Comparison of ENCODE assay signal across 7 mouse cellular contexts in genomic region chr12:14069049-14069448, GRCm38 (mm10).
A peak's percentile ranks its signal among the peaks of the same experiment; 100 is the strongest.
DNase-seq lines count a peak whose midpoint lies in the region; ATAC-seq and TF ChIP-seq lines count a peak whose summit lies in the region.

No protein-coding gene starts in this region.

- H3K9me3 ChIP-seq in stomach, postnatal 0 days (ENCODE audit: control insufficient read depth, low read length), result no peaks in the 10 kb centered on the region
- H3K9me3 ChIP-seq in liver, postnatal 0 days (ENCODE audit: low read length), result no peaks in the 10 kb centered on the region

- H3K4me2 ChIP-seq in stomach, postnatal 0 days (replicated peaks; ENCODE audit: low read depth), result no peak overlapping the region
- H3K4me2 ChIP-seq in liver, postnatal 0 days (ENCODE audit: low read depth, low read length), result no peak overlapping the region

- no peak overlapping the region for H3K27ac ChIP-seq in stomach, postnatal 0 days (replicated peaks)
- H3K27ac ChIP-seq in liver, postnatal 0 days (ENCODE audit: low read depth), result no peak overlapping the region
- no peak overlapping the region for H3K27ac ChIP-seq in gastrocnemius, adult 2 months

- no peak for TF ChIP-seq CTCF in stomach, postnatal 0 days (IDR thresholded peaks at IDR 0.05; ENCODE audit: low read depth)
- TF ChIP-seq CTCF in liver, postnatal 0 days (IDR thresholded peaks at IDR 0.05; ENCODE audit: low read depth), result no peak
- no peak for TF ChIP-seq CTCF in gastrocnemius, adult 2 months (IDR thresholded peaks at IDR 0.05)

- peak; percentile 95 for ATAC-seq in frontal cortex, adult (ENCODE audit: low TSS enrichment)
- no peak for ATAC-seq in stomach, postnatal 0 days (ENCODE audit: low FRiP score, low TSS enrichment)
- ATAC-seq in liver, postnatal 0 days, result no peak

- no peaks in the 10 kb centered on the region for H3K36me3 ChIP-seq in stomach, postnatal 0 days (ENCODE audit: control insufficient read depth, insufficient read depth, low read length)
- H3K36me3 ChIP-seq in liver, postnatal 0 days (replicated peaks; ENCODE audit: insufficient read depth, low read length), result no peaks in the 10 kb centered on the region

- no peaks in the 10 kb centered on the region for H3K27me3 ChIP-seq in stomach, postnatal 0 days (ENCODE audit: control insufficient read depth, insufficient read depth, low read length)
- H3K27me3 ChIP-seq in liver, postnatal 0 days (ENCODE audit: insufficient read depth, low read length), result no peaks in the 10 kb centered on the region

- TF ChIP-seq EP300 in stomach, postnatal 0 days (optimal IDR thresholded peaks at IDR 0.05), result no peak
- TF ChIP-seq EP300 in liver, postnatal 0 days (IDR thresholded peaks at IDR 0.05; ENCODE audit: low read depth), result no peak

- H3K9ac ChIP-seq in stomach, postnatal 0 days (ENCODE audit: low read length), result no peak overlapping the region
- H3K9ac ChIP-seq in liver, postnatal 0 days (replicated peaks), result no peak overlapping the region

- no peak overlapping the region for H3K4me3 ChIP-seq in stomach, postnatal 0 days (ENCODE audit: low read depth, low read length)
- no peak overlapping the region for H3K4me3 ChIP-seq in liver, postnatal 0 days (ENCODE audit: low read depth, low read length)
- H3K4me3 ChIP-seq in gastrocnemius, adult 2 months, result no peak overlapping the region

- intact Hi-C loops in gastrocnemius, adult 2 months (cut with DNase I), result no loop called here

- H3K4me1 ChIP-seq in stomach, postnatal 0 days (replicated peaks; ENCODE audit: control insufficient read depth, insufficient read depth), result no peaks in the 10 kb centered on the region
- no peaks in the 10 kb centered on the region for H3K4me1 ChIP-seq in liver, postnatal 0 days (ENCODE audit: insufficient read depth)

- peak; percentile 18 for DNase-seq in urinary bladder, adult 2 months (ENCODE audit: low spot score)
- DNase-seq in urinary bladder, postnatal 4 days (ENCODE audit: low spot score in 2 of 2), result no peak
- peak; percentile 10 to 30 for DNase-seq in layer of hippocampus, postnatal 10 days (ENCODE audit: low spot score in 2 of 2)
- DNase-seq in stomach, postnatal 0 days (ENCODE audit: low spot score), result peak; percentile 13
- DNase-seq in liver, postnatal 0 days, result no peak
- no peak for DNase-seq in gastrocnemius, adult 2 months

- WGBS in stomach, postnatal 0 days, result 51% methylated on average over 4 of the region's 4 CpGs
- WGBS in liver, postnatal 0 days (ENCODE audit: insufficient replicate concordance), result 59% methylated on average over 4 of the region's 4 CpGs

Comparison
In these comparisons a context has a peak if more than half of its experiments do, and no peak if none do; other contexts are left out.
1. DNase-seq: peak in urinary bladder, adult 2 months (single experiment), layer of hippocampus, postnatal 10 days (2 of 2) and stomach, postnatal 0 days (single experiment); none in urinary bladder, postnatal 4 days (0 of 2), liver, postnatal 0 days (single experiment) and gastrocnemius, adult 2 months (single experiment).